Mouse (Mus musculus): ENCODE measurements around the gene Msrb3.

GRCm38 (mm10) chr10:120752454-120752853 lies 146.4 kb downstream of the Msrb3 start:
- TF ChIP-seq CTCF (IDR thresholded peaks at IDR 0.05) = no peak
- no peak for TF ChIP-seq EP300 (IDR thresholded peaks at IDR 0.05)

All from lung, postnatal 0 days (tissue).